Mouse (Mus musculus) cerebellum, adult 9-11 months (tissue): ENCODE measurements around the gene Sdhb.
A peak's percentile ranks its signal among the peaks of the same experiment; 100 is the strongest.

ENCODE experiments used
- DNase-seq: peaks from one replicate; pipeline ENCODE4 v3.0.0; 2022

The Sdhb gene

DNA sequence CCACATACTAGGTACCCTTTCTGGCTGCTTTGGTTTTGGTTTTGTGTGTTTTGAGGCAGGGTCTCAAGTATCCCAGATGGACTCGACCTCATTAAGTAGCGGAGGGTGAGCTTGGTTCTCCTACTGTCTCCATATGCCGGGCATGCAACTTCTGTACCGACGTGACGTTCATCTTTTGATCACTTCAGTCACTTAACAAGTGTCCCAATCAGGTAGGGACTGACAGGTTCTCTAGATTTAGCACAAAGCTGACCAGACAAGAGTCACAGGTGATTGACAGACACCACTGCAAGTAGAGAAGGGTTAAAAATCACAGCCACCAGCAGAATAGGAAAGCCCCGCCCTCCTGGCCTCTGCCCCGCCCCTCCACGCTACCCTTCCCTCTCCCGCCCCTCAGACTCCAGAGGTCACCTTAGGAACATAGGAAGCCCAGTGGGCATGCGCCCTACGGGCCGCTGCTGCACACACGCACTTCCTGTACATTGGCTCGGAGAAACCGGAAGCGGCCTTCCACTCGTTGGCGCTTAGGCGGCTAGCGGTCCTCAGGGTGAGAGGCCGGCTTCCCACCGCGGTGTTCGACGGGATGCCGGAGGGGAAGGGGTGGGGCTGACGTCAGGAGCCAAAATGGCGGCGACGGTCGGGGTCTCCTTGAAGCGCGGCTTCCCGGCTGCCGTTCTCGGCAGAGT is at the start of gene Sdhb:
Gene Sdhb, plus strand, starts transcription at position 423 of the 686 bp plus-strand sequence.
- DNase-seq: peak; percentile 99

DNA sequence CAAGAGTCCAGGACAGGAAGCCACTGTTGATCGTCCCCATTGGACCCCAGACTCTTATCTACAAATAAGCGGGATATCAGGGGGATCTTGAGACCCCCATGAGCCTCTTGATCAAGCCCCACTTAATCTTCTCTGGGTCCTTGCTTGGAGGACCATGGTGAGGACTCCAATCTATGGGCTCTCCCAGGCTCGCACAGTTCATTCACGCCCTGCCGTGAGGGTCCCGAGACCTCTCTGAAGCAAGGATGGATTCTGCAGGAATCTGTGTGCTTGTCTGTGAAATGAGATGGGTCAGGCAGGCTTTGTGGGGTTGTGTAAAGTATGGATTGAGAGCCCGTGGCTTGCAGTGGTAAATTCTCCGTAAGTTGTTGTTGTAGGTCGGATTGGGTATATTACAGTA is 49.6 kb upstream of the Sdhb start:
- no peak for DNase-seq

- DNase-seq: no peak
Measured at GRCm38 (mm10) chr4:140912271-140912833, 48.7 kb upstream of the Sdhb start.

- no peak for DNase-seq
Measured at GRCm38 (mm10) chr4:140913565-140913964, 47.4 kb upstream of the Sdhb start.

DNA sequence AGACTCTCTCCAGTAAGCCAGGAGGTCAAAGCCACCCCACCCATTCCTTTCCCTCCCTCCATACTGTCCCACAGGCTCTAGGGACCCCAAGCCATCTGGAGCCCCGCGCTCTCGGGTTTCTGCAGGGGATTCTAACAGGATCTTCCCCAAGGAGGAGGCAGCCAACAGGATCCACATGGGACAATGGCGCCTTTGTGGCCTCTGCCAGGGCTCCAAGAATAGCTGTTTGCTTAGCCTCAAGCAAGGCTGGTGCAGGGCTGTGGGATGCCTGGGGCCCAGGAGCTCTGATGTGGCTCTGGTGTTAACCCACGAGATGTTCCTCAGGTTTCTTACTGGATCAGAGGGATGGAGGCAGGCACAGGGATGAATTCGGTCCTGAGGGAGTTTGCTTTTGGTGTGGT is 46.3 kb upstream of the Sdhb start:
- DNase-seq: no peak

GRCm38 (mm10) chr4:140915235-140915634 is 45.8 kb upstream of the Sdhb start:
- no peak for DNase-seq

- no peak for DNase-seq
Measured at GRCm38 (mm10) chr4:140916296-140916695, 44.7 kb upstream of the Sdhb start.

DNA sequence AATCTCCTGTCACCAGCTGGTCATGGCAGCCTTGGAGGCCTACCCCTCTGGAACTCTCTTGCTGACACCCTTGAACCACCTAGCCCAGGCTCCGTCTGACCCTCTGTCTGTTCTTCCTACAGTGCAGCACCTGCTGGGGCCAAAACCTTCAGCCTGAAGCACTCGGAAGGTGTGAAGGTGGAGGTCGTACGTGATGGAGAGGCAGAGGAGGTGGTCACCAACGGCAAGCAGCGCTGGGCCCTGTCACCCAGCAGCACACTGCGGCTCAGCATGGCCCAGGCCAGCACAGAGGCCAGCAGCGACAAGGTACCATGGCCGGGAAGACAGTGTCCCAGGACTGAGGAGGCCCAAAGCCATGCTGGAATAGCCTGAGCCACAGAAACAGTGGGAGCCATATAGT is 43.6 kb upstream of the Sdhb start:
- no peak for DNase-seq

GRCm38 (mm10) chr4:140919974-140920836 is 40.8 kb upstream of the Sdhb start:
- no peak for DNase-seq

DNA sequence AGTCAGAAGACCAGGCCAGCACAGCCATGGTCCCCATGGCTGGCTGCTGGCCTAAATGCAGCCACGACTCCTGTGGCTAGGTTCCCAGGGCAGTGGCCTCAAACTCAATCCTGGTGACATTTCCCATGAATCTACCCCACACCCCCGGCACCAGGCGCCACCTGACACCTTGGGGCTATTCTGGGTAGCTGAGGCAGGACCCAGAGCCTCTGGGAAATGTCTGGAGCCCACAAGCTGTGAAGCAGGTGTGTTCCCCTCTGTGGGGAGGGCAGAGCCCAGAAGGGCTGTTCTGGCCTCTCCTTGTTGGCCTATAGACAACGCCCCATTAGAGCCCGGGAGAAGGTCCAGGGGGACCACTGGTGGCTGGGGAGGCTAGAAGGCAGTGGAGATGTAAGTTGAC is 38.5 kb upstream of the Sdhb start:
- no peak for DNase-seq

GRCm38 (mm10) chr4:140925648-140926047 is 35.4 kb upstream of the Sdhb start:
- no peak for DNase-seq

DNA sequence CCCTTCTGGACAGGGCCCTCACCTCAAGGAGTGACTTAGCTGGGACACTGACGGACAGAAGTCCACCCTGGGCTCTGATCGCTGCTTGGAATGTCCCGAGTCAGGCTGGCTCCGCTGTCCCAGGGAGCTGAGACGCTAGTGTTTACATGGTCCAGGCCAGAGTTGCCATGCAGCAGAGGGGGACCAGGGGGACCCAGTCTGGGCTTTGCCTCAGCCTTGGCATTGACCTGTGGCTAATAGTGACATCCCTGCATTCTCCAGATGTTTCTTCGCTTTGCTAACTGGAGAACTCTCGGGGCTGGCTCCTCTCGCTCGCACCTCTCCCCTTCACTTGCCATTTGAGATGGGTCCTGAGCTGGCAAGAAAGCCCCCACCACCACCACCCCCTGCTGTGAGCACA is 32.7 kb upstream of the Sdhb start:
- no peak for DNase-seq

DNA sequence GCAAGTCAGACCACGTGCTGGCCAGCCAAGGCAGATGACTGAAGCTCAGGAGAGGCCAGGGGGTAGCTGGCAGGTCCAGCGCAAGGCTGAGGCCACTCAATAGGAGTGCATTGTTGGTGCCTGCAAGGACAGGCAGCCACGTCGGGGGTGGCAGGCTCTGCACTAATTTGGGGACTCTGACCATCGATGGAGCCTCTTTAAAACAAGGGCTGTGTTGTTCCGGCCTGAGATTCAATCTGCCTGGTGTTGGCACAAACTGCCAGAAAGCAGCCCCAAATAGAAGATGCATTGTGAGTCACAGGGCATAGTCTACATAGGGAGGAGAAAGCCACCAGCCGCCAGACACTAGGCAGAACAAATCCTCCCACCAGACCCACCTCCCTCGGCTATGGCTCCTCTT is 31.3 kb upstream of the Sdhb start:
- DNase-seq: peak; percentile 54

DNA sequence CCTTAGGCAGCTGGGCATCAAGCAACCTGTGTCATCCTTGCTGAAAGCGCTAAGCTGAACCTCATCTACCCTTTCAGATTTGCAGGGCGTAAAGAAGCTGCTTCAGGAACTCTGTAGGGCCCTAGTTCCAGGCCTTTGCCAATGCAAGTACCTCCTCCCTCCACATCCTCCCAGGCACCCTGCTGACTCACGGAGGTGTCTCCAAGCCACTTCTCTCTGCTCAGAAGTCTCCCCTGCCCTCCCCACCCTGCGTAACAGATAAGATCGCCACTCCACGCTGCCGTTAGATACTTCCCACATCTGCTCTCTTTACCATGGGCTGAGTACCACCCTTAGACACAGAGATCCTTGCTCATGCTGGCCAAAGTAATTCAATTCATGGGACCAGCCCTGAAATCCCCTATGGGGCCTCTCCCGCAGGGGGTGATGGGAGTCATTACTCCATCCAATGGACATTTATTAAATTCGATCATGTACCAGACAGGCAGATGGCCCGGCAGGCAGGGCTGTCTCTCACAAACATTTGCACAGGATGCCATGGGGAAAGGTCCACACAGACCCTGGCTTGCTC is 30.0 kb upstream of the Sdhb start:
- no peak for DNase-seq

- DNase-seq: no peak
Measured at GRCm38 (mm10) chr4:140935643-140936042, 25.4 kb upstream of the Sdhb start.

DNA sequence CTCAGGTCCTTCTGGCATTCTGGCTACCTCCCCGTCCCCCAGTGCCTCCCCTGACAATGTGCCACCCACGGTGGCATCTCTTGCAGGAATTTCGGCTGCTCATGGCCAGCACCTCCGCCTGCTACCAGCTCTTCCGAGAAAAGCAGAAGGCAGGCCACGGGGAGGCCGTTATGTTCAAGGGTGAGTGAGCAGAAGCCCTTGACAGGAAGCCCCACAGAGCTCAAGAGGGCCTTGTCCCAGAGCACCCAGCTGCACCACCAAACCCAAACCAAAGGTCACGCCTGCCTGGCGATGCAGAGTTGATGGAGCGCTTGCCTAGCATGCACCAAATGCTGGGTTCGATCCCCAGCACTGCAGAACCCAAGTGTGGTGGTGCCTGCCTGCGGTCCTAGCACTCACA is 16.6 kb upstream of the Sdhb start:
- no peak for DNase-seq

DNA sequence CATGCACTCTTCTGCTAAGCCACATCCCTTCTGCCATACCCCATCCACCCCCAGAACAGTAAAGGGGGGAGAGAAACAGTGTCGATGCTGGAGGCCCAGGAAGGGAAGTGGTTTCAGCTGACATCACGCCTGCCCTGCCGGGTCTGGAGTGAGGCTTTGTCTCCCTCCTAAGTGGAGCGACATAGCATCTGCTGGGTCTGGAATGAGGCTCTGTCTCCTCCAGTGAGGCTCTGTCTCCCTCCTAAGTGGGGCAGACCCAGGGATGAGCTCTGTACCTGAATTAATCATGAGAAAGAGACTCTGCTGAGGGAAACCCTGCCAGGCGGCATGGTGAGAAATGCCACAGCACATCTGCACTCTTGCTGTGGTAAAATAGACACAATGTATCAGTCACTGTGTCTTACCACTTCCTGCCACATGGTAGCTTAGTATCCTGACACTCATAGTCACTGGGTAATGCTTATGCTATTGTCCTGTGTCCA is 16.0 kb upstream of the Sdhb start:
- no peak for DNase-seq

GRCm38 (mm10) chr4:140945571-140945970 is 15.4 kb upstream of the Sdhb start:
- DNase-seq: no peak

DNA sequence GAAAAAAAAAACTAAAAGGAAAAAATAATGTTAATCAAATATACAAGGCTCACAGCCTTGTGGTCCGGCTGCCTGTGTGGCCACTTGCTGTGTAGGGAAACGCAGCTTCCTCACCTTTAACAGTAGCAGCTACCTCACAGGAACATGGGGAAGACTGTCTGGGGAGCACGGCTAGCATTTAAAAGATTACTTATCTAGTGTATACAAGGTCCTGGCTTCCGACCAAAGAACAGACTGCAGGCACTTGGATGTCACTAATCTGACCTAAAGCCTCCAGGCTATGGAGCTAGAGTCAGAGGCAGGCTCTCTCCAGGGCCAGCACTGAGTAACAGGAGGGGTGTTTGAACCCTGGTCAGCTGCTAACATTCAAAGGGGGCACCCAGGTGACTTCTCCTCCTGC is 15.0 kb upstream of the Sdhb start:
- DNase-seq: no peak

- no peak for DNase-seq
Measured at GRCm38 (mm10) chr4:140946580-140947205, 14.3 kb upstream of the Sdhb start.

GRCm38 (mm10) chr4:140947487-140948440 is 13.2 kb upstream of the Sdhb start:
- no peak for DNase-seq

DNA sequence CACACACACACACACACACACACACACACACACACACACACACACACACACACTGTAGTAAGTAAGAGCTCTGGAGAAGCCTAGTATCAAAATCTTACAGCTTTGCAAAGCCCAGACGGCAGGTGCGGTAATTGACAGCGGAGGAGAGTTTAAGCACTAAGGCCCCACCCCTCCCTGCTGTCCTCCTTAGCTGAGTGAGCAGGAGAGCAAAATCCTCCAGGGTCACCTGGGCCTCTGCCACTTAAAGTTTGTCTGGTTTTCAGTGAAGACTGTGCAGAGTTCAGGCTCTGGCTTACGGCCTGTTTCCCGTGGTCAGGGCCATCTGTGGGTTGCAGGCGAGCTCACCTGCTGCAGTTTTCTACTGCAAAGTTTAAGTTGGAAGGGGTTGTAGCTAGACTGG is 12.5 kb upstream of the Sdhb start:
- DNase-seq: no peak
